Mouse (Mus musculus) hindbrain, embryonic 16.5 days (tissue): ENCODE measurements around the gene Acer3. TPM values are rescaled to one million over a fixed set of nuclear protein-coding genes. Genes with fewer than 3 reads are reported as not detected.

ENCODE experiments used
- ATAC-seq: fragments of 200-750 bp; cut with Nextera tagmentation; 2 replicates; pipeline ENCODE4 v1.8.0; 2017; ENCODE audit warnings: moderate TSS enrichment, moderate library complexity
- H3K27ac ChIP-seq: fragments of 300-500 bp; sonication (generic); 2 replicates; pipeline ENCODE4 v1.5.1; 2014; ENCODE audit warnings: low read depth, mild to moderate bottlenecking, control low read depth, low read length, moderate library complexity
- H3K27me3 ChIP-seq: fragments of 300-500 bp; sonication (generic); replicated peaks from 2 replicates; pipeline ENCODE4 v1.6.1; 2014; ENCODE audit warnings: low read length; ENCODE audit not compliant: control insufficient read depth, insufficient read depth
- H3K36me3 ChIP-seq: fragments of 300-500 bp; sonication (generic); 2 replicates; pipeline ENCODE4 v1.6.1; 2014; ENCODE audit warnings: mild to moderate bottlenecking, low read length, moderate library complexity, mixed read lengths; ENCODE audit not compliant: control insufficient read depth, insufficient read depth
- H3K4me1 ChIP-seq: fragments of 300-500 bp; sonication (generic); 2 replicates; pipeline ENCODE4 v1.6.1; 2014; ENCODE audit warnings: low read depth, low read length; ENCODE audit not compliant: control insufficient read depth, insufficient read depth
- H3K4me2 ChIP-seq: fragments of 300-500 bp; sonication (generic); 2 replicates; pipeline ENCODE4 v1.6.1; 2014; ENCODE audit warnings: mild to moderate bottlenecking, low read length, control low read depth, moderate library complexity
- H3K4me3 ChIP-seq: fragments of 300-500 bp; sonication (generic); 2 replicates; pipeline ENCODE4 v1.5.1; 2014; ENCODE audit warnings: mild to moderate bottlenecking, low read length, control low read depth, moderate library complexity
- H3K9ac ChIP-seq: fragments of 300-500 bp; sonication (generic); 2 replicates; pipeline ENCODE4 v1.6.1; 2014; ENCODE audit warnings: low read depth, mild to moderate bottlenecking, control low read depth, low read length, moderate library complexity
- H3K9me3 ChIP-seq: fragments of 300-500 bp; sonication (generic); 2 replicates; pipeline ENCODE4 v1.6.1; 2014; ENCODE audit warnings: mild to moderate bottlenecking, low read length, moderate library complexity; ENCODE audit not compliant: control insufficient read depth
- WGBS: fragments of 180-500 bp; shearing (Covaris S2); extraction: QIAGEN DNeasy Blood & Tissue Kit; methylation state at CpG from one replicate; pipeline ENCODE4 v1.1.7; 2014; 5-methylcytosine and 5-hydroxymethylcytosine counted together
- polyA plus RNA-seq: library from polyadenylated mRNA; unstranded; fragments of >200 nt; fragmentation: Nextera tagmentation; extraction: Ambion mirVana; gene quantifications from 2 replicates; pipeline ENCODE4 v1.2.1, GENCODE M21; 2015

Acer3 gene
- polyA plus RNA-seq, 1 experiment from 2014 or later: 29.5 TPM

GRCm38 (mm10) chr7:98328311-98328710 lies 7.3 kb upstream of the Acer3 start:
- Histone ChIP-seq H3K4me1 (peaks cover 2% of the 10 kb centered on the region; the same call in 1 of the 2 replicates), H3K9me3 (no peaks in the 10 kb centered on the region), H3K27ac (no peak overlapping the region), H3K4me3 (no peak overlapping the region), H3K36me3 (no peaks in the 10 kb centered on the region), H3K4me2 (no peak overlapping the region), H3K27me3 (no peaks in the 10 kb centered on the region), H3K9ac (no peak overlapping the region)
- ATAC-seq: no peak
- 39% methylated on average over 2 of the region's 2 CpGs for WGBS

GRCm38 (mm10) chr7:98326051-98326450 lies 5.0 kb upstream of the Acer3 start:
- Histone ChIP-seq H3K9ac (no peak overlapping the region), H3K4me1 (peaks cover 5% of the 10 kb centered on the region; the same call in 1 of the 2 replicates), H3K4me3 (no peak overlapping the region), H3K27me3 (no peaks in the 10 kb centered on the region), H3K4me2 (no peak overlapping the region), H3K9me3 (no peaks in the 10 kb centered on the region), H3K36me3 (no peaks in the 10 kb centered on the region), H3K27ac (no peak overlapping the region)
- ATAC-seq: no peak
- WGBS: 78% methylated on average over 7 of the region's 7 CpGs

DNA sequence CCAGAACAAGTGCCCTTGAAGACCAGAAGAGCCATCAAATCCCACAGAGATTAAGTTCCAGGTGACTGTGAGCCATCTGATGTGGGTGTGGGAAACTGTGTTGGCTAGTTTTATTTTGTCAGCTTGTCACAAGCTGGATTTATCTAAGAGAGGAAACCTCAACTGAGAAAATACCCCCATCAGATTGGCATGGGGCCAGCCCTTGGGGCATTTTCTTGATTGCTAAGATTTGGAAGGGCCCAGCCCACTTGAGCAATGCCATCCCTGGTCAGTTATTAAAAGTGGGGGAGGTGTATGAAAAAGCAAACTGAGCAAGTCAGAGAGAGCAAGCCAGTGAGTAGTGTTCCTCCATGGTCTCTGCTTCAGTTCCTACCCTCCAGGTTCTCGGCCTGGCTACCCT lies 3.2 kb upstream of the Acer3 start:
- Histone ChIP-seq H3K4me2 (no peak overlapping the region), H3K9me3 (no peaks in the 10 kb centered on the region), H3K36me3 (no peaks in the 10 kb centered on the region), H3K4me1 (peaks cover 5% of the 10 kb centered on the region; the same call in 1 of the 2 replicates), H3K27me3 (no peaks in the 10 kb centered on the region), H3K27ac (no peak overlapping the region), H3K4me3 (no peak overlapping the region), H3K9ac (no peak overlapping the region)
- ATAC-seq: no peak
- WGBS: 61% methylated on average over 1 of the region's 1 CpGs

GRCm38 (mm10) chr7:98323288-98324019 lies 2.4 kb upstream of the Acer3 start:
- Histone ChIP-seq H3K4me2 (no peak overlapping the region), H3K36me3 (no peaks in the 10 kb centered on the region), H3K4me1 (peaks cover 5% of the 10 kb centered on the region; the same call in 1 of the 2 replicates), H3K9me3 (no peaks in the 10 kb centered on the region), H3K27ac (no peak overlapping the region), H3K9ac (no peak overlapping the region), H3K4me3 (no peak overlapping the region), H3K27me3 (no peaks in the 10 kb centered on the region)
- ATAC-seq: peak; percentile 87
- WGBS: 23% methylated on average over 5 of the region's 5 CpGs

GRCm38 (mm10) chr7:98322415-98322814 lies 1.4 kb upstream of the Acer3 start:
- Histone ChIP-seq H3K4me3 (no peak overlapping the region), H3K4me2 (no peak overlapping the region), H3K9ac (no peak overlapping the region), H3K27ac (no peak overlapping the region), H3K27me3 (no peaks in the 10 kb centered on the region), H3K4me1 (peaks cover 5% of the 10 kb centered on the region; the same call in 1 of the 2 replicates), H3K36me3 (no peaks in the 10 kb centered on the region), H3K9me3 (no peaks in the 10 kb centered on the region)
- WGBS: 83% methylated on average over 3 of the region's 3 CpGs
- no peak for ATAC-seq

DNA sequence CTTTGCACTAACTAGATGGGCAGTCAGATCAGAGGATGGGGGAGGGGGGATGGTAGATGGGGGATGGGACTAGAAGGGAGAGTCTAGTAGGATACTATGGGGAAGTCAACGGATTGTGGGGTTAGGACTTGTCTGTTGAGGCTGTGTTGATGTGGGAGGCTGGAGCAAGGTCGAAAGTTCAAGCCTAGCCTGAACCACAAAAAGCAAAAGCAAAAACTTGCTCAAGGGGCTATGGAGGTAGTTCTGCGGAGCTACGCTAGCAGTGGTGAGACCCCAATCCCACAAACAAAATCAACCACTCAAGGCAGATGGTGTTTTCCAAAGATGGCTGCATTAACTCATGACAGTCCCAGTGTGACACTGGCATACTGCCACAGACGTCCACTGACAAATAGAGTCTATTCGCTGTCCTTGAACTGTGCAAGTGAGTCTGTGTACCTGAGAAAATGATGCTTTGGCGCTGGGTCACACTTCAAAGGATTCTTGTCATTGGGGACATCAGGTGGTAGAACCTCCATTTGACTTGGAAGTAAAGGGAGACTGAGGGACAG lies 927 bp downstream of the Acer3 start:
- Histone ChIP-seq H3K27ac (no peak overlapping the region), H3K4me1 (peaks cover 5% of the 10 kb centered on the region; the same call in 1 of the 2 replicates), H3K4me3 (no peak overlapping the region), H3K9ac (no peak overlapping the region), H3K9me3 (no peaks in the 10 kb centered on the region), H3K27me3 (no peaks in the 10 kb centered on the region), H3K36me3 (no peaks in the 10 kb centered on the region), H3K4me2 (no peak overlapping the region)
- 80% methylated on average over 7 of the region's 7 CpGs for WGBS
- no peak; the same call in 1 of the 2 replicates for ATAC-seq

GRCm38 (mm10) chr7:98316568-98316967 lies 4.4 kb downstream of the Acer3 start:
- ATAC-seq: no peak
- WGBS: 32% methylated on average over 2 of the region's 2 CpGs
- H3K4me3 ChIP-seq: no peak overlapping the region
- H3K27me3 ChIP-seq: no peaks in the 10 kb centered on the region
- H3K36me3 ChIP-seq: no peaks in the 10 kb centered on the region
- H3K4me2 ChIP-seq: no peak overlapping the region
- H3K4me1 ChIP-seq: no peaks in the 10 kb centered on the region
- H3K27ac ChIP-seq: no peak overlapping the region
- no peaks in the 10 kb centered on the region for H3K9me3 ChIP-seq
- H3K9ac ChIP-seq: no peak overlapping the region

DNA sequence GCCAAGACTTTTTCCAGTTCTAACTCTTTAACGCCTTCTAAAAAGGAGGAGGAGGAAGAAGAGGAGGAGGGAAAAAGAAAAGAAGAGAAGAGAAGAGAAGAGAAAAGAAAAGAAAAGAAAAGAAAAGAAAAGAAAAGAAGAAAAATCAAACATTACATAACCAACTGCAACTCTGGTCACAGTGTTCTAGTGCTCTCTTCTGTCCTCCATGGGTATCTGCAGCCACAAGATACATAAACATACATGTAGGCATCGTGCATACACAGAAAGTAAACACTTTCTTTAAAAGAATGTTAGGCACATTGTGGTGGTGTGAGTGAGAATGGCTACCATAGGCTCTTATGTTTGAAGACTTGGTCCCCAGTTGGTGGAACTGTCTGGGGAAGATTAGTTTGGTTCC lies 5.9 kb downstream of the Acer3 start:
- ATAC-seq: no peak
- no peaks in the 10 kb centered on the region for H3K36me3 ChIP-seq
- H3K9me3 ChIP-seq: no peaks in the 10 kb centered on the region
- no peaks in the 10 kb centered on the region for H3K27me3 ChIP-seq
- no peak overlapping the region for H3K9ac ChIP-seq
- 81% methylated on average over 2 of the region's 2 CpGs for WGBS
- H3K27ac ChIP-seq: no peak overlapping the region
- no peaks in the 10 kb centered on the region for H3K4me1 ChIP-seq
- no peak overlapping the region for H3K4me3 ChIP-seq
- H3K4me2 ChIP-seq: no peak overlapping the region

DNA sequence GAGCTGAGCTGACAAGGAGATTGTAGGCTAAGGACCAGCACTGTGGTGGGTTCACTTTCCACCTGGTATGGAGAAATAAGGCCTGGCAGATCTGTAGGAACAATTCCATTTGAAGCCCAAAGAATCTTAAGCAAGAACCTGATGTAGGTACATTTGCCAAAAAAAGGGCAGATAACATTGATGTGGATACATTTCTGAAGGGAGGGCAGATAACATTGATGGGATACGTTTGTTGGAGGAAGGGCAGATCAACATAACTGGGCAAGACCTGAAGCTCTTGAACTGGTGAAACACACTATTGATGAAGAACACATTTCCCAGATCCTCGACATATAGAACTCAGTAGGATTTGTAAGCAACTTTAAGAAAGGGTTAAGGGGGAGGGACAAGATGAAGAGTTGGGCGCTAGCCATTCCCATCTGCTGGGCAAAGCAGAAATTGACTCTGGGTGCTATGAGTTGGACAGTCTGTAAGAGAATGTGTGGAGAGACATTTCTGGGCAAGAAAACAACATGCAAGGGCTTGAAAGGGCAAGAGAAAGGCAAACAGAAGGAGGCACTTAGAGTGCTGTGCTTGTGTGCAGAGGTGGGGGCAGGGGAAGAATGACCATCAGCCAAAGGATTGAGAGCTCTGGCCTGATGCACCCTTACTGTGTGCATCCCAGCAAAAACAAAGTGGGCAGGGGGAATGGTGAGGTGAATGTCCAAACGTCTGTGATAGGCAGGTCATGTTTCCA lies 8.7 kb downstream of the Acer3 start:
- no peak for ATAC-seq
- H3K4me1 ChIP-seq: peaks cover 10% of the 10 kb centered on the region
- no peak overlapping the region for H3K4me2 ChIP-seq
- H3K9ac ChIP-seq: no peak overlapping the region
- no peak overlapping the region for H3K27ac ChIP-seq
- H3K27me3 ChIP-seq: no peaks in the 10 kb centered on the region
- no peaks in the 10 kb centered on the region for H3K36me3 ChIP-seq
- 68% methylated on average over 4 of the region's 4 CpGs for WGBS
- no peak overlapping the region for H3K4me3 ChIP-seq
- H3K9me3 ChIP-seq: no peaks in the 10 kb centered on the region
